Mouse (Mus musculus): ENCODE data around the gene Mrpl21. TPM values are rescaled to one million over a fixed set of nuclear protein-coding genes. Genes with fewer than 3 reads are reported as not detected.

Mrpl21 gene
- total RNA-seq, 2 experiments from 2014 or later: 94.3 to 95.8 TPM

GRCm38 (mm10) chr19:3336485-3337255, 54.0 kb downstream of the Mrpl21 start:
- peak; percentile 55 to 69 for DNase-seq

GRCm38 (mm10) chr19:3339187-3339586, 56.5 kb downstream of the Mrpl21 start:
- no peak for DNase-seq

GRCm38 (mm10) chr19:3341021-3341420, 58.3 kb downstream of the Mrpl21 start:
- DNase-seq: no peak

Small RNA genes within 50 kb of the gene (microRNA-seq; reads per million reads assigned to microRNA genes)
- gene Mir6984: 0 to 0.54 reads per million in 2 experiments

Other genes with a start within 250 kb of the Mrpl21 start
- gene Ighmbp2, start 116 bp downstream of the Mrpl21 start, total RNA-seq (2021): 1 to 10 TPM; 2.6 to 3.3 TPM
- 10 to 100 TPM; 39.2 to 54.4 TPM for gene Cpt1a, start 39.4 kb downstream of the Mrpl21 start, total RNA-seq (2021)
- gene Tesmin, start 106.0 kb downstream of the Mrpl21 start, total RNA-seq (2021): 1 to 10 TPM; 1.4 to 2.0 TPM
- gene Gal, start 131.6 kb downstream of the Mrpl21 start, total RNA-seq (2021): not detected